Mouse (Mus musculus) small intestine, adult 2 months (tissue): ENCODE data around the gene Tkt.

Experiments
- CTCF ChIP-seq: fragments of 200-500 bp; IDR thresholded peaks from 2 replicates; pipeline ENCODE4 v1.5.1; 2012; ENCODE audit warnings: low read depth, mild to moderate bottlenecking, control low read depth, inconsistent platforms, low read length, moderate library complexity, mixed read lengths; ENCODE audit not compliant: insufficient replicate concordance, insufficient read length; ENCODE audit errors: extremely low read depth
- POLR2A ChIP-seq: fragments of 200-500 bp; IDR thresholded peaks from 2 replicates; pipeline ENCODE4 v1.6.1; 2012; ENCODE audit warnings: low read depth, mild to moderate bottlenecking, control low read depth, inconsistent platforms, low read length, moderate library complexity

DNA sequence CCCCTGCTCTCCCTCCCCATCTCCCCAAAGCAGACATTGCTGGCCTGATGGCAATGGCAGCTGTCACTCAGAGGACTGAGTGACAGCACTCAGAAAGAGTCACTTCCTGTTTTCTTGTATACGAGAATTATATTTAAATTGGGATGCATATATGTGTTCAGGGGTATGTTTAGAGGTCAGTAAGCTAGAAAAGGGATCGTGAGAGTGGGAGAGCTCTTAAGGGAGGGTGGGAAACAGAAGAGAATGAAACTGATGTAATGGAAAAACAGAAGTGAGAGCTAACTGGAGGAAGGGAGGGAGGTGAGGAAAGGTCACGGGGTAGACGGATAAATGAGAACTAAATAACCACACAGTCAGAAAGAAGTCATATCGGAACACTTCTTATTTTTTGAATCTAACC, 31.0 kb downstream of the Tkt start:
- TF ChIP-seq POLR2A (no peak), CTCF (no peak)
